Mouse (Mus musculus) gastrocnemius, adult 18-20 months (tissue): Measurements from ENCODE around the gene Adrb1. TPM values are rescaled to one million over a fixed set of nuclear protein-coding genes. Genes with fewer than 3 reads are reported as not detected.
A peak's percentile ranks its signal among the peaks of the same experiment; 100 is the strongest.
"Not testable (repeated sequence)": the region's sequence is repeated elsewhere in the genome, so short reads cannot be mapped to it uniquely, and the experiment has no call there.

Source experiments
- DNase-seq: peaks from one replicate; pipeline ENCODE4 v3.0.0; 2021; ENCODE audit warnings: low spot score
- total RNA-seq, 2 experiments: library from RNA; stranded (reverse); gene quantifications; 2 replicates each; pipeline ENCODE4 v1.2.3; 2021

The Adrb1 gene
- total RNA-seq, 2 experiments from 2014 or later: not detected

DNA sequence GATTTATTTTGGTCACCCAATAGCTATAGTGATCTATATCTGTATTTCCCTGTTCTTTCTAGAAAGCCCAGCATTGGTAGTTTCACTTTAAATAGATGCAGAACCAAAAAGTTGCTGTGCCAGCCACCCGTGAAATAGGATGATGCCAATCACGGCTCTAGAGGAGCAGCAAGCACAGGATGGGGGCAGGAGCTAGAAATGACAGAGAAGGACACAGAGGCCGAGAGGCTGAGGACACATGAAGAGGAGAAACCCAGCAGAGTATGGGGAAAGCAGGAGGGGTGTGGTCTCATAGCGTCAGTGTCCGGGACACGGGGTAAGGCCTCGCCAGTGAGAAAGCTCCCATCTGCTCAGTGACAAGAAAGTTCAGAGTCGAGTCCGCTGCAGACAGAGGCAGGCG lies 25.9 kb downstream of the Adrb1 start:
- no peak for DNase-seq

DNA sequence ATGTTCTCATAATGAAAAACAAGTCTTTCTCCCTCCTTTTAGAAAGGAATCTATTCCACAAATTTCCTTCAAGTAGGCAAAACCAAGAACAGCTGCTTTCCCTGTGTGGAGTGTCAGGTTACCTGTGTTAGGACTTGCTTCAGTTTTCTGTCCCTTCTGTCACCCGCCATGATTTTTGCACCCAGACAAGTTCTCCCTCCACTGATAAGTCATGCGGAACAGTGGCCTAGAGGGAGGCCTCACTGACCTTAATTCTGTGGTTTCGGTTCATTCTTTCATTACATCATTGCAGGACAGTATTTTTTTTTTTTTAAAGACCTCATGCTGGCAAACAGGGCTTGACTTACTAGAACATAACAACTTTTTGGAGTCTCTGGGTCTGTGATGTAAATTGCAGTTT lies 27.3 kb downstream of the Adrb1 start:
- DNase-seq: no peak

DNA sequence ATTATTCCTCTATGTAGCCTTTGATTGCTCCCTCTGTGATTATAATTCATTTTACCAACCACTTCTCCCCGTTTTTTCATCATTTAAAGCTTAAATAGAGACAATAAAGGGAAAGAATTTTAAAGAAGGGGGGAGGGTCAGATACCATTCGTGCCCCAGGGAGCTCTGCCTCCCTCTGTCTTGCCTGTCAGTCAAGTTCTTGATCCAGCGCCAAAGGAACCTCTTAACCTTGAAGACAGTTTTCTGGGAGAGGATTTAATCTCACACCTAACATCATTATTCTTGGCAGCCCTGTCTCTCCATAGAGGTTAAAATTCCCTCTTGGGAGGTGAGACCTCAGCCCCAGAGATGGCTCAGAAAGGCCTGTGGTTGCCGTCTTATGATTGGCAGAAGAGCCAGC lies 28.7 kb downstream of the Adrb1 start:
- no peak for DNase-seq

DNA sequence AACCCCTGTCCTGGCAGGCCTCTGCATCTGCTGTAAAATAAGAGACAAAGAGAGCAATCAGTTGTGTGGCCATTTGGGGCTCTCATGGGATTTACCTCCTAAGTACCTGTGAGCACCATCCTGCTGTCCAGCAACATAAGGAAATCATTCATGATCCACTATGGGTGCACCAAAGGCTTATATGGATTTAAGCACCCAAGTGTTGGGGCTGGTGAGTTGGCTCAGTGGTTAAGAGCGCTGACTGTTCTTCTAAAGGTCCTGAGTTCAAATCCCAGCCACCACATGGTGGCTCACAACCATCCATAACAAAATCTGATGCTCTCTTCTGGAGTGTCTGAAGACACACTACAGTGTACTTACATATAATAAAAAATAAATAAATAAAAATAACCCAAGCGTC lies 32.5 kb downstream of the Adrb1 start:
- not testable (repeated sequence) for DNase-seq

DNA sequence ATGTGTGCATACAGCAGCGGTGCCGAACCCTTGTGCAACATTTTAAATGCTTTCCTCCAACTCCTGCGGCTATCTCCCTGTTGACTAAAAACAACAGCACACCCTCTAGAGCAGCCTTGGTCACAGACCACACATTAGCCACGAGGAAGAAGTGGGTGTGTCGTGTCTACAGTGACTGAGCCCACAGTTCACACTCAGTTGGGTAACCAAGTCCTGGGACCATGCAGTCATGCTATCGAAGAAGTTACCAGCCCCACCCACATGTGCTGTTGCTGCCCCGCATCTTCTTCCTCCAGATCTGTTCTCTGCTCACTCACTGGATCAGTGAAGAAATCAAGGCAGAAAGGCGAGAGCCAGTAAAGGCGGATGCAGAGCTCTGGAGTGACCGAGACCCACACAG lies 34.4 kb downstream of the Adrb1 start:
- DNase-seq: no peak

DNA sequence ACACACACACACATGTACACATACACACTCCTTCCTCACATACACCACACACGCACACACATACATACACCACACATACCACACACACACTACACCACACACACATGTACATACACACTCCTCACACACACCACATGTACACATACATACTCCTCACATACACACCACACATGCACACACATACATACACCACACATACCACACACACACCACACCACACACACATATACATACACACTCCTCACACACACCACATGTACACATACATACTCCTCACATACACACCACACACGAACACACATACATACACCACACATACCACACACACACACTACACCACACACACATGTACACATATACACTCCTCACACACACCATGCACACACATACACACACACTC lies 36.3 kb downstream of the Adrb1 start:
- DNase-seq: no peak

DNA sequence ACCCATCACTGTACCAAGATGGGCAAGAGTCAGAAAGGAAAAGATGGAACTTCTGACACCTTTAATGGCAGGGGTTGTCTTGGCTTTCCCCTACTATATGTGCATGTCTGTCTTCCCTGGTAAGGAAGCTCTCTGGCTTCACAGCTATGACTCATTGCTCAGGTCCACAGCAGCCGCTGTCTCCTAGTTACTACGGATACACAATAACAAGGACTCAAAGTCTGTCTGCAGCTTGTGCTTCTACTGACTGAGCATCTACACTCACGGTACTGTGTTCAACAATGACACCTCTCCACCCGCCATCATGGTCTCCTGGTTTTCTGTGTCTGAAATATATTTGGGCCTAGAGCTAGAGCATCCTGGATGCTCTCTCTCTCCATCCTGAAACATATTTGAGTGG lies 37.7 kb downstream of the Adrb1 start:
- DNase-seq: no peak

DNA sequence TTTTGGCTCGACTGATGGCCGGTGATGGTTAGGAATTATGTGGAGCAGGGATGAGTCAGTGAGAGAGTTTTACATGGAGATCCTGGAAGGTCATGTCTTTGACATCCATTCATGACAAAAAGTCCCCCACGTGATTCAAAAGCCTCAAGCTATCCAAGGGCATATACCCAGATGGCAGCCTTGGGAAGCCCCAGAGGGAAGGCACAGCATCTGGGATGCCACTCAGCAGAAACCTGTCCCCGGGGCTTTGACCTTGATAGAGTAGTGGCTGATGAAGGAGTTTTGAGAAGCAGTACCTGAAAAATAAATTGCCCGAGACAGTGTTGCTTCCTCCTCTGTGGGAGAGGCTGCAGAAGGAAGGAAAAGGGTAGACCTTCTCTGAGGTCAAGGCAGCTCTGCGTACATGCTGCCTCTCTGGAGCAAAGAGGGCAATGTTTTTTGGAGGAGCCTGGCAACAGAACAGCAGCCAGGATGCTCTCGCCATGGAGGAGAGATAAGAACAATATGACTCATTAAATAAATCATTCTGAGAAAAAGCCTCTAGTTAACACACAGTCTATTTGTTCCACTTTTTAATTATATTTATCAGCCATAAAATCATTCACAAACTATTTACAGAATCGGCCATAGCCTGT lies 38.4 kb downstream of the Adrb1 start:
- DNase-seq: no peak

DNA sequence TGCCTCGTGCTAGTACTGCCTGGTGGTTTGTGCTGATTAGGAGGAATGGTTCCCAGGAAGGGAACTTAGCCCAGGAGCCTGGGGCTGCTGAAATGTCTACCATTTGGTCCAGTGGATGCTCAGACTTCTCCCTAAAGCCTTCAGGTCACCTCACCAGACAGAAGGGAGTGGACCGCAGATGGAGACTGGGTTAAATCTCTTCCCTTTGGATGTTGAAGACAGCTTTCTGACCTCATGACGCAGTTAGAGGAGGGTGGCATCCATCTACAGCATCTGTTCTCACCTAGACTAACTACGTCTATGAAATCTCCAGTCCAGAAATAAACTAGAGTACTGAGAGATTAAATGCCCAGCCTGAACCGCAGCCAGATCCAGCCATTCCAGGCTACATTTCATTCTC lies 39.1 kb downstream of the Adrb1 start:
- DNase-seq: no peak

DNA sequence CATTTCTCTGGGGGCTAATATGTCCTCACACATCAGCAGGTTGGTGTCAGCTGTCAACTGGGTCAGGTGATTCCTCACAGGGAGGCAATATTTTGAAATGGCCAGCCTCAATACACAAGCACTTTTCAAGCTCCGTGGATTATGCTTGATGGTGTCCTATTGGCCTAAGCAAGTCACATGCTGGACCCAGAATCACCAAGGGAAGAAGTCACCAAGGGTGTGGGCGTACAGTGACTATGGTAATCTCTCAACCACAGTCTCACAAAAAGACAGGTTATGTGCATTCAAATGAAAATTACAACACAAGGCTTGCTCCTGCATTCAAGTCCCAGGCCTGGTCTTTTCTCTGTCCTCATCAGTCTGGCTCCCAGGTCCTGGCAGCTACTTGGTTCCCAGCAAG lies 39.7 kb downstream of the Adrb1 start:
- DNase-seq: no peak

DNA sequence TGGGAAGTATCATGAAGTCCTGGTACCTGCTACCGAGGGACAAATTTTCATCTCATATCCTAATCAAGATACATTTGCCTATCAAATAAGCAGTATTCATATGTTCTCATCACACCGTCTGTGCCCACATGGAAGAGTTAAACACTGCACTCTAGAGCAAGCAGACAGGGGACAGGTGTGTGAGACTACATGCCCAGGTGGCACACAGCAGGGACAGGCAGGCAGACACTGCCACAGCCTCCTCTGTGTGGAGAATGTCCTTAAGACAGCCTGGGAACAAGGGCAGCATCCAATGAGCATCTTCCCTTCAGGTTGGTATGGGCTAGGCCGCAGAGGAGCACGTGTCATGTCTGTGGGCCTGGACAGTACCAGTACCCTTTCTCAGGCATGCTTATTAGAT lies 40.7 kb downstream of the Adrb1 start:
- no peak for DNase-seq

DNA sequence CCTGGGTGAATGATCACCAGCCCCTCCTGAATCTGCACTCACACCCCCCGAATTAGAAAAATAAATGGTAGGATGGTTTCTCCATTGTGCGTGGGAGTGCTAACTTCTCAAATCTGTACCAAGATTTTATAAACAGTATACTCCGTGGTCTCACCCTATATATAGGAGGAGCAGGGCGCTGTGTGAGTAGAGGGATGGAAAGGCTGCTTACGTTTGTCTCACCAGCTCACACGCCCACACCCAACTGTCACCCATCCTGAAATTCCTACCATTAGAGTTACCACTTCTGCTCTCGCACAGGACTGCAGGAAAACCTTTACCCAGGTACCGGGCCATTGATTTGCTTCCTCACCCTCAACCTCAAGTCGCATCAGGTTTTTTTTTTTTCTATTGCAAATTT lies 47.0 kb downstream of the Adrb1 start:
- DNase-seq: no peak

DNA sequence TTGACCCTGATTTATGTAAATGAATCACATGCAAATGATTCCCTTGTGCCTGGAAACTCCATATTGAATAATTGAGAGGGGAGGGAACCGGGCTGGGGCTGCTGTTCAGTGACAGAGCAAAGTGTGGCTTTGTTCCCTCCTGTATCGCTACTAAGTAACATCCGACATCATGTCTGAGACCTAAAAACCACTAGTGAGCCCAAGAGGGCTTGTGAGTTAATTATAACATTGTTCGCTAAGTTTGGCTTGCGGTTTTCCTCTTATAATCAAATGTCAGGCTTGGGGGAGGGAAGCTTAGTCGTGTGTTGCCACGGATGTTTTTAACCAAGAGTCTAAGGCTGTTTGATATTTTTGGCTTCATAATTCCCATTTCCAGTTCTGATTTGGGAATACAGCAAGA lies 50.2 kb downstream of the Adrb1 start:
- no peak for DNase-seq

DNA sequence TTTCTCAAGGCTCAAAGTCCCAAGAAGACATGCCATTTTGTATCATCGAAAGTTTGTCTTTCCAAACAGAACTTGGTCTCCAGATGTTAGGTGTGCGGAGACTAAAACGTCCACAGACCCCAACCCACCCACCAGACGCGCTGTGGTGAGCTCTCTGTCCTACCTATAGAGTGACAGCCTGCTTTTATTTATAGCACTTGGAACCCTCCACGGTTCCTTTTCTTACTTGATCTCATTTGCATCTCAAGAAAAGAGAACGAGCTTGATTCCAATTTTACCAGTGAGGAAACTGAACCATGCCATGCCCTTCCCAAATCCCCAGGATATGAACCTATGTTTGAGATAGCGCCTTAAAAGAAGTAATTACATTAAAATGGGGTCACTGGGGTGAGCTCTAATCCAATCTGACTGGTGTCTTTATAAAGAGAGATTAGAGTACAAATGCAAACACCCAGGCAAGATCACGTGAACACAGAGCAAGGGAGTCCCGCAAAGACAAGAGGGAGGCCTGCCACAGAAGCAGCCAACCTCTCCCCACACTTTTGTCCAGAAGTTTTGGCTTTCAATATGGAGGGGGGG lies 51.5 kb downstream of the Adrb1 start:
- DNase-seq: no peak

DNA sequence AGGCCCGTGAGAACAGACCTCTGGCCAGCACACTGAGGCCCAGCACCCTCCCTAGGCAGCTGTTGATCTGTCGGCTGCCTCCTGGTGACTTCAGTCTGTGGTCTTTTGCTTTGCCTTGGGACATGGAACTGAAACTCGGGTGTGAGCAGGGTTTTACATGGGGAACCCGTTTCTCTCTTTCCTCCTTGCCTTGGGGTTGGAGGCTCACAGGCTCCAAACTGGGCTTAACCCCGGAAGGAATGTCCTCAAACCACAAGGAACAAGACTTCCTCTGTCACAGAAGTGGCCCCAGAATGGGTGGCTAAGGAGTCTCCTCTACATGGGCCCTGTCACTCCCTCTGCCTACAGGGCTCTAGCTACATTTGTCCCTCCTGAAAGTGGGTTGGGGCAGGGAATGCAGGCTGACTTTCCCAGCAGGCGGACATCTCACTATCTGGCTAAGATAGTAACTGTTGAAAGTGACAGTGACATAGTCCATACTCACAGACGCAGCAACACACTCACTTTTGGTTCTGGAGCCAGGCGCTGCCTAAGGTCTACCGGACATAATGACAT lies 52.5 kb downstream of the Adrb1 start:
- no peak for DNase-seq

DNA sequence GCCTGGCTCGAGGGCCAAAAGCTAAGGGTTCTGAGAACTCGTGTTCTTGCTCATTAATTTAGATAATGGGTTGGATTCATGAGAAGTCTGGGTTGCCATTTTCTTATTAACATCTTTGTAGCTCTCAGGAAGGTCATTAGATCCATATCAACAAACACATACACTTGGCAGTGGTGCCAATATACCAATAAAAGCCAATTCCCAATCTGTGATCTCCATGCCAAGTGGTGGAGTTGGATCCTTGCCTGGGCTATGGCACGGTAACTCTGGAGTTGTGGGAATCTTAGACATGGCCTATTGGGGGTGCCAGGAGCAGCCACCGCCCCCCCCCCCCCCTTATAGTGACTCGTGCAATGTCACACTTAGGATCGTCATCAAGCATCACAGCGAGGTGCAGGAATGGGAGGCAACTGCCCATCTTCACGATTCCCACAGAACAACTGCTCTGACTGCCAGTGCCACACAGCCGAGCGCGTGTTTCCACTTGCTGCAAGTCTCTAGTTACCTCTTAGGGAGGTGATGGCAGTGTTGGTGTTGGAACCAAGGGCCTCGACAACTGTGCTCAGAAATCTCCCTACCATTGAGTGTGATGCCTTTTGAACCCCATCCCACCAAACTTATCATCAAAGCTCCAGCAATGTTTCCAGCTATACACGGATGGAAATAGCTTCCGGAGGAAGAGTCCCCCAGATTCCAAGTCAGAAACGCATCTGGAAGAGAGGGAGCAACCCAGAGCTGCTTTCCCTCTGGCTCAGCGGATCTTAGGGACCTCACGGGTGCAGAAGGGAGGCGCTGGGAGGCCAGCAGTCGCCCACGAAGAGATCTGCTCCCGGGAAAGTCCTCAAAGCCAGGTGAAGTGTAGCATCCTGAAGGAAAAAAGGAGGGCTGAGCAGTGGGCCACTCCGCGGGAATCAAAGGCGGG lies 53.2 kb downstream of the Adrb1 start:
- no peak for DNase-seq

DNA sequence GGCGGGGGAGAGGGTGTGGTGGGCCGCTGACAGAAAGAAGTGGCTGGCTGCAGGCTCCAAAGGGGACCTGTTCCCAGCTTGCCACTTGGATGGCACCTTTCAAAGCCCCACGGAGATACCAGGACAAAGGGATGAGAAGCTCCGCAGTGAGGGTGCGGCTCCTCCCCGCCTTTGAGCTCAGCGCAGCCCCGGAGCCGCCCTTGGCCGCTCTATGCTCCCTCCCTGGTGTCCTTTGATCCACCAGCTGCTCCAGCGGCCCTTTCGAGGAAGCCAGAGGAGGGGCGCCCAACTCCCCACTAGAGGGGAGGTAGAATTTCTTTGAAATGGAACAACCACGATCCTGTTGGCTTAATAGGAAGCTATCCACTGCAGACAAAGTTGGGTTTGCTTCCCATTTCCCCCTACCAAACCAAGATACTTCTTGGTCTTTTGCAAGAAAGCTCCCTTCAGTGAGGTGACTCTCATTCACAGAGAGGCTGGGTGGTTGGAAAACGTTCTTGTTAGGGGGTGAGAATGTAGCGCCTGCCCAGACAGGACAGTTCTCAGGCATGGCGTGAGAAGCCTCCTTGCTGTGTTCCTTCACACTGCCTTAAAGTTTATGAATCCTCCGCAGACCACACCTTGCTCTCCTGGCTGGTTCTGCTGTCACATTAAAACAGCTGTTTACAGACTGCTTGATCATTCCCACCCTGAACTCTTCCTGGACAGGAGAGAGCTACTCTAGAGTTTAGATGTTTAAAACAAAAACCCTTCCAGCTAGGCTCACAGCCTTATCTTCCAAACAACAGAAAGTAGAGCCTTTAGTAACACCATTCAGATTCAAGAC lies 54.1 kb downstream of the Adrb1 start:
- DNase-seq: no peak

DNA sequence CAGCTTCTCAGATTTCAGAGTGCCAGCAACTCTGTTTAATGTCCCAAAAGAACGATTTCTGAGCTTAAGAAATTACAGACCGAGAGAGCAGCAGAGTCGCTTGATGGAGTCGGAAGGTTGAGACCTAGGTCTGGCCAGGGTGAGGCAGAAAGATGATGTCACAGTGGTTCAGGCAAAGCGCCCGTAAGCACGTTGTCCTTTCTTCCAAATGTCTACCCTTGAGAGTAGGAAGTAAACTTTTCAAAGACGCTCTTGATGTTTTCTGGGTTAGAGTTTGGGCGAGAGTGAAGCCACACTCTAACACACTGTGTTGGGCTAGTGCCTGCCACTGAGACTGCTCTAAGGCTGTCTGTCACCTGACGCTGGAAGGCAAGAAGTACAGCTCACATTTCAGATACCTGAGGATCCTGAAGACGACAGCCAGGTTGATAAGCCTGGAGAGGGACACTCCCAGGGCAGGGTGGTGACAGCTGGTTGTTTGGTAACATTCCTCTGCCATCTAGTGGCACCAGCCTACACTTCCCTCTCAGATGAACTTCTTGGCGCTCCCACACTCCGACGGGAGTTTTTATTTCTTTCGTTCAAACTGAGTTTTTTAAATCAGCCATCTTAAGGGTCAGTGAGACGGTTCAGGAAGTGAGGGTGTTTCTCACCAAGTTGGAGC lies 54.9 kb downstream of the Adrb1 start:
- DNase-seq: peak; percentile 53

DNA sequence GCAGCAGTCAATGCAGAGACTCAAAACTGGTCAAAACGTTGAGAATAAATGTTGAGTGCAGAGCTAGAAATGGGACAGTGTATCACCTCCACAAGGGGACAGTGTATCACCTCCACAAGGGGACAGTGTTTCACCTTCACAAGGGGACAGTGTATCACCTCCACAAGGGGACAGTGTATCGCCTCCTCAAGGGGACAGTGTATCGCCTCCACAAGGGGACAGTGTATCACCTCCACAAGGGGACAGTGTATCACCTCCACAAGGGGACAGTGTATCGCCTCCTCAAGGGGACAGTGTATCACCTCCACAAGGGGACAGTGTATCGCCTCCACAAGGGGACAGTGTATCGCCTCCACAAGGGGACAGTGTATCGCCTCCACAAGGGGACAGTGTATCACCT lies 56.5 kb downstream of the Adrb1 start:
- not testable (repeated sequence) for DNase-seq
